Mouse (Mus musculus) neural tube, embryonic 12.5 days (tissue): ENCODE results near the gene Rela. TPM values are rescaled to one million over a fixed set of nuclear protein-coding genes. Genes with fewer than 3 reads are reported as not detected.
A peak's percentile ranks its signal among the peaks of the same experiment; 100 is the strongest.

Experiments used
- ATAC-seq: fragments of 200-750 bp; cut with Nextera tagmentation; 2 replicates; pipeline ENCODE4 v1.8.0; 2017; ENCODE audit warnings: low read depth, mild to moderate bottlenecking, moderate TSS enrichment, moderate library complexity; ENCODE audit not compliant: low FRiP score
- H3K27ac ChIP-seq: fragments of 300-500 bp; sonication (generic); 2 replicates; pipeline ENCODE4 v1.5.1; 2016
- H3K27me3 ChIP-seq: fragments of 300-500 bp; sonication (generic); replicated peaks from 2 replicates; pipeline ENCODE4 v1.6.1; 2016; ENCODE audit warnings: mild to moderate bottlenecking
- H3K36me3 ChIP-seq: fragments of 300-500 bp; sonication (generic); 2 replicates; pipeline ENCODE4 v1.6.1; 2016; ENCODE audit warnings: mild to moderate bottlenecking
- H3K4me1 ChIP-seq: fragments of 300-500 bp; sonication (generic); 2 replicates; pipeline ENCODE4 v1.6.1; 2016
- H3K4me2 ChIP-seq: fragments of 300-500 bp; sonication (generic); replicated peaks from 2 replicates; pipeline ENCODE4 v1.6.1; 2016; ENCODE audit warnings: mild to moderate bottlenecking
- H3K4me3 ChIP-seq: fragments of 300-500 bp; sonication (generic); 2 replicates; pipeline ENCODE4 v1.5.1; 2016
- H3K9ac ChIP-seq: fragments of 300-500 bp; sonication (generic); 2 replicates; pipeline ENCODE4 v1.6.1; 2016; ENCODE audit warnings: mild to moderate bottlenecking
- H3K9me3 ChIP-seq: fragments of 300-500 bp; sonication (generic); 2 replicates; pipeline ENCODE4 v1.6.1; 2016; ENCODE audit warnings: mild to moderate bottlenecking
- WGBS: fragments of 180-500 bp; shearing (Covaris S2); methylation state at CpG from one replicate; pipeline ENCODE4 v1.1.7; 2016; 5-methylcytosine and 5-hydroxymethylcytosine counted together
- polyA plus RNA-seq: library from polyadenylated mRNA; unstranded; fragments of >200 nt; fragmentation: Nextera tagmentation; extraction: Ambion mirVana; gene quantifications from 2 replicates; pipeline ENCODE4 v1.2.1, GENCODE M21; 2016

The Rela gene
- polyA plus RNA-seq, 1 experiment from 2014 or later = 36.7 TPM

- Histone ChIP-seq H3K36me3 (peaks cover 57% of the 10 kb centered on the region), H3K27ac (no peak overlapping the region), H3K4me2 (no peak overlapping the region), H3K4me1 (peaks cover 15% of the 10 kb centered on the region), H3K9me3 (no peaks in the 10 kb centered on the region), H3K27me3 (no peaks in the 10 kb centered on the region), H3K9ac (0 out of 2 replicates have a peak overlapping the region, but pooled peaks have one; percentile 26), H3K4me3 (no peak overlapping the region)
- ATAC-seq = no peak
- WGBS = 73% methylated on average over 9 of the region's 9 CpGs
These were observed 3.1 kb downstream of the Rela start for GRCm38 (mm10) chr19:5640339-5640738.

- Histone ChIP-seq H3K27ac (no peak overlapping the region), H3K9me3 (no peaks in the 10 kb centered on the region), H3K9ac (no peak overlapping the region), H3K36me3 (peaks cover 64% of the 10 kb centered on the region), H3K4me1 (peaks cover 15% of the 10 kb centered on the region), H3K4me2 (no peak overlapping the region), H3K4me3 (no peak overlapping the region), H3K27me3 (no peaks in the 10 kb centered on the region)
- ATAC-seq = no peak
- WGBS = 92% methylated on average over 17 of the region's 17 CpGs
These were observed 3.7 kb downstream of the Rela start for GRCm38 (mm10) chr19:5641021-5641420.

- no peak overlapping the region for H3K9ac ChIP-seq
- no peak overlapping the region for H3K4me2 ChIP-seq
- no peak overlapping the region for H3K27ac ChIP-seq
- WGBS = 92% methylated on average over 8 of the region's 8 CpGs
- H3K27me3 ChIP-seq = no peaks in the 10 kb centered on the region
- peaks cover 14% of the 10 kb centered on the region for H3K4me1 ChIP-seq
- H3K36me3 ChIP-seq = peaks cover 69% of the 10 kb centered on the region
- no peak overlapping the region for H3K4me3 ChIP-seq
- no peaks in the 10 kb centered on the region for H3K9me3 ChIP-seq
- ATAC-seq = no peak
These were observed 4.4 kb downstream of the Rela start for GRCm38 (mm10) chr19:5641641-5642040.

GRCm38 (mm10) chr19:5645280-5645679 is 8.0 kb downstream of the Rela start:
- H3K9me3 ChIP-seq = no peaks in the 10 kb centered on the region
- peaks cover 73% of the 10 kb centered on the region for H3K36me3 ChIP-seq
- no peak overlapping the region for H3K27ac ChIP-seq
- no peaks in the 10 kb centered on the region for H3K27me3 ChIP-seq
- 98% methylated on average over 9 of the region's 9 CpGs for WGBS
- no peak overlapping the region for H3K9ac ChIP-seq
- H3K4me2 ChIP-seq = no peak overlapping the region
- peaks cover 11% of the 10 kb centered on the region for H3K4me1 ChIP-seq
- no peak for ATAC-seq
- H3K4me3 ChIP-seq = no peak overlapping the region

GRCm38 (mm10) chr19:5646731-5647330 is 9.5 kb downstream of the Rela start:
- no peak for ATAC-seq
- peaks cover 11% of the 10 kb centered on the region for H3K4me1 ChIP-seq
- no peak overlapping the region for H3K9ac ChIP-seq
- H3K4me3 ChIP-seq = no peak overlapping the region
- H3K36me3 ChIP-seq = peaks cover 72% of the 10 kb centered on the region
- no peaks in the 10 kb centered on the region for H3K27me3 ChIP-seq
- H3K27ac ChIP-seq = no peak overlapping the region
- no peaks in the 10 kb centered on the region for H3K9me3 ChIP-seq
- no peak overlapping the region for H3K4me2 ChIP-seq
- 92% methylated on average over 8 of the region's 8 CpGs for WGBS

- H3K4me3 ChIP-seq = no peak overlapping the region
These were observed 10.5 kb downstream of the Rela start for GRCm38 (mm10) chr19:5647791-5648190.

GRCm38 (mm10) chr19:5648401-5649297 is 11.4 kb downstream of the Rela start:
- peak; percentile 78 for ATAC-seq
- Histone ChIP-seq H3K9ac (peak overlapping the region; percentile 44; the same call in 1 of the 2 replicates), H3K27me3 (peaks cover 5% of the 10 kb centered on the region; the same call in 1 of the 2 replicates), H3K27ac (peak overlapping the region; percentile 33; the same call in 1 of the 2 replicates), H3K4me3 (peak overlapping the region; percentile 16; the same call in 1 of the 2 replicates), H3K4me2 (peak overlapping the region; percentile 60), H3K4me1 (peaks cover 11% of the 10 kb centered on the region), H3K36me3 (peaks cover 61% of the 10 kb centered on the region), H3K9me3 (no peaks in the 10 kb centered on the region)
- WGBS = 14% methylated on average over 26 of the region's 26 CpGs

More at GRCm38 (mm10) chr19:5647791-5648190, 10.5 kb downstream of the Rela start:
- Histone ChIP-seq H3K4me1 (peaks cover 11% of the 10 kb centered on the region), H3K27me3 (no peaks in the 10 kb centered on the region; the same call in 1 of the 2 replicates), H3K27ac (no peak overlapping the region), H3K9me3 (no peaks in the 10 kb centered on the region), H3K36me3 (peaks cover 68% of the 10 kb centered on the region), H3K4me2 (no peak overlapping the region), H3K9ac (no peak overlapping the region)
- ATAC-seq = no peak
- 97% methylated on average over 6 of the region's 6 CpGs for WGBS

GRCm38 (mm10) chr19:5649298-5649741 is 12.0 kb downstream of the Rela start:
- no peak overlapping the region for H3K4me3 ChIP-seq
- peak overlapping the region; percentile 60 for H3K4me2 ChIP-seq
- H3K4me1 ChIP-seq = peaks cover 17% of the 10 kb centered on the region
- no peak for ATAC-seq
- H3K27me3 ChIP-seq = peaks cover 12% of the 10 kb centered on the region
- WGBS = 69% methylated on average over 6 of the region's 6 CpGs
- H3K27ac ChIP-seq = no peak overlapping the region
- peak overlapping the region; percentile 44; the same call in 1 of the 2 replicates for H3K9ac ChIP-seq
- no peaks in the 10 kb centered on the region for H3K9me3 ChIP-seq
- H3K36me3 ChIP-seq = peaks cover 56% of the 10 kb centered on the region

- H3K27me3 ChIP-seq = peaks cover 36% of the 10 kb centered on the region
- no peak for ATAC-seq
These were observed 14.4 kb downstream of the Rela start for GRCm38 (mm10) chr19:5651502-5652274.

GRCm38 (mm10) chr19:5652570-5652969 is 15.3 kb downstream of the Rela start:
- Histone ChIP-seq H3K9ac (no peak overlapping the region), H3K4me2 (no peak overlapping the region), H3K36me3 (peaks cover 25% of the 10 kb centered on the region), H3K27ac (no peak overlapping the region), H3K4me3 (no peak overlapping the region), H3K27me3 (peaks cover 37% of the 10 kb centered on the region), H3K4me1 (peaks cover 25% of the 10 kb centered on the region), H3K9me3 (no peaks in the 10 kb centered on the region)
- 80% methylated on average over 6 of the region's 6 CpGs for WGBS
- ATAC-seq = no peak

More at GRCm38 (mm10) chr19:5651502-5652274, 14.4 kb downstream of the Rela start:
- no peak overlapping the region for H3K9ac ChIP-seq
- H3K4me2 ChIP-seq = no peak overlapping the region
- no peak overlapping the region for H3K4me3 ChIP-seq
- H3K27ac ChIP-seq = no peak overlapping the region
- 62% methylated on average over 13 of the region's 13 CpGs for WGBS
- H3K9me3 ChIP-seq = no peaks in the 10 kb centered on the region
- peaks cover 34% of the 10 kb centered on the region for H3K36me3 ChIP-seq
- peaks cover 25% of the 10 kb centered on the region for H3K4me1 ChIP-seq

- H3K4me2 ChIP-seq = peak overlapping the region; percentile 74
- H3K27ac ChIP-seq = no peak overlapping the region
- peak overlapping the region; percentile 47 for H3K9ac ChIP-seq
- H3K27me3 ChIP-seq = peaks cover 37% of the 10 kb centered on the region
- WGBS = 6% methylated on average over 62 of the region's 62 CpGs
- H3K36me3 ChIP-seq = peaks cover 20% of the 10 kb centered on the region
- peaks cover 16% of the 10 kb centered on the region for H3K4me1 ChIP-seq
- peak; percentile 62; the same call in 1 of the 2 replicates for ATAC-seq
- H3K4me3 ChIP-seq = peak overlapping the region; percentile 42
- H3K9me3 ChIP-seq = no peaks in the 10 kb centered on the region
These were observed 16.9 kb downstream of the Rela start for GRCm38 (mm10) chr19:5653969-5654719.
